Mouse (Mus musculus) erythroblast, embryonic 14.5 days (primary cell): ENCODE measurements around the gene Slc4a1. TPM values are rescaled to one million over a fixed set of nuclear protein-coding genes. Genes with fewer than 3 reads are reported as not detected.
A peak's percentile ranks its signal among the peaks of the same experiment; 100 is the strongest.

Source experiments
- H3K27me3 ChIP-seq: 2 replicates; pipeline ENCODE4 v1.6.1; 2012; ENCODE audit warnings: inconsistent platforms; ENCODE audit not compliant: control insufficient read depth
- H3K36me3 ChIP-seq: 2 replicates; pipeline ENCODE4 v1.6.1; 2012; ENCODE audit warnings: mild to moderate bottlenecking, inconsistent platforms; ENCODE audit not compliant: control insufficient read depth
- H3K4me1 ChIP-seq: 2 replicates; pipeline ENCODE4 v1.6.1; 2012; ENCODE audit warnings: inconsistent platforms; ENCODE audit not compliant: control insufficient read depth
- H3K4me3 ChIP-seq: replicated peaks from 2 replicates; pipeline ENCODE3; 2012; ENCODE audit warnings: moderate library complexity, mild to moderate bottlenecking, inconsistent platforms
- H3K9me3 ChIP-seq: 2 replicates; pipeline ENCODE4 v1.6.1; 2012; ENCODE audit warnings: low read length, inconsistent platforms, mixed read lengths; ENCODE audit not compliant: control insufficient read depth
- GATA1 ChIP-seq: IDR thresholded peaks from 2 replicates; pipeline ENCODE4 v1.6.1; 2012; ENCODE audit warnings: low read length, inconsistent platforms, mixed read lengths
- TAL1 ChIP-seq: IDR thresholded peaks from 3 replicates; pipeline ENCODE4 v1.6.1; 2012; ENCODE audit warnings: low read length, inconsistent platforms, mixed read lengths
- polyA plus RNA-seq: library from polyadenylated mRNA; stranded (reverse); fragments of >175 nt; gene quantifications from 2 replicates; pipeline ENCODE4 v1.2.3, GENCODE M21; 2012

Gene Slc4a1
- polyA plus RNA-seq, 1 experiment: 575 TPM

DNA sequence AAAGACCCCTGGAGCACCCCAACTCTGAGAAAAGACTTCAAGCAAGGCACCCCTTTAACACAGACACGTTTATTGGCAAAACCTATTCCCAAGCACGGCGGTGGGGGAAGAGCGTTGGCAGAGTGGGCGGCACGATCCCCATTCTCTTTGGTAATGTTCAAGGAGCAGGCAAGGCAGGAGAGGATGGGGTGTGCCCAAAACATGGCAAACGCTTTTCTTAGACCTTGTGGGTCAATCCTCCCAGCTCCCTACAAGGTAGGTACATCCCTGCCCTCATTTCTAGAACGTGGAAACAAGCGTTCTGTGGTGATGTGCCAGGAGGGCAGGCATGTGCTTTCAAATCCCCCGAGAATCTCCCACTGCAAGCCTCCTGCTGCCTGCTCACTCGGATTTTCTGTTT, 17.2 kb downstream of the Slc4a1 start:
- Histone ChIP-seq H3K4me1 (peaks cover 66% of the 10 kb centered on the region), H3K4me3 (peak overlapping the region; percentile 17), H3K36me3 (peaks cover 63% of the 10 kb centered on the region), H3K27me3 (peaks cover 16% of the 10 kb centered on the region), H3K9me3 (no peaks in the 10 kb centered on the region; the same call in 1 of the 2 replicates)
- TF ChIP-seq GATA1 (no peak), TAL1 (no peak)

DNA sequence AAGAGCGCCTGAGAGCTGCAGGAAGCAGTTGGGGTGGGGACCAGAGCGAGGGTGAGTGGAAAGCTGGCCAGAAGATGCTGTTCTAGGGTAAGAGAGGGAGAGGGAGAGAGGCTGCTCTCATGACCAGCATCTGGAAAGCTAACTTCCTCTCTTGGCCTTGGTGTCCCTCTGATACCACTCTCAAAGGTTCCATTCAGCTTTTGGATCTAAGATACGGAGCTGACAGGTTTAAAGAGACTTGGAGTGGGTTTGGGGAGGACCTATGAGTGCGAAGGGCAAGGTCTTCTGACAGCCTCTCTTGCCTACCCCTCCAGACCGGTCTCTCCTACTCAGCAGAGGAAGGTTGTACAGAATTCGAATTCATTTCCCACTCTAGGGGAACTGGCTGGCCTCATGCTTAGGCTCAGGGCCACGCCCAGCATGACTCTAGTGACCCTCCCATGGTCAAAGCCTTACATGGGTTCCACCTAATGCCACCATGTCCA, 17.9 kb downstream of the Slc4a1 start:
- peaks cover 57% of the 10 kb centered on the region for H3K36me3 ChIP-seq
- peaks cover 16% of the 10 kb centered on the region for H3K27me3 ChIP-seq
- TF ChIP-seq TAL1: no peak
- TF ChIP-seq GATA1: no peak

GRCm38 (mm10) chr11:102347683-102348082, 18.3 kb downstream of the Slc4a1 start:
- Histone ChIP-seq H3K4me1 (peaks cover 61% of the 10 kb centered on the region), H3K9me3 (no peaks in the 10 kb centered on the region; the same call in 1 of the 2 replicates), H3K36me3 (peaks cover 52% of the 10 kb centered on the region), H3K4me3 (peak overlapping the region; percentile 23), H3K27me3 (peaks cover 17% of the 10 kb centered on the region)
- TF ChIP-seq TAL1: no peak
- no peak for TF ChIP-seq GATA1

More for the DNA sequence above, 17.9 kb downstream of the Slc4a1 start:
- peak overlapping the region; percentile 32 for H3K4me3 ChIP-seq
- H3K4me1 ChIP-seq: peaks cover 63% of the 10 kb centered on the region
- no peaks in the 10 kb centered on the region; the same call in 1 of the 2 replicates for H3K9me3 ChIP-seq

- Histone ChIP-seq H3K9me3 (no peaks in the 10 kb centered on the region; the same call in 1 of the 2 replicates), H3K27me3 (peaks cover 14% of the 10 kb centered on the region)
These were observed 19.1 kb downstream of the Slc4a1 start for GRCm38 (mm10) chr11:102346926-102347325.

DNA sequence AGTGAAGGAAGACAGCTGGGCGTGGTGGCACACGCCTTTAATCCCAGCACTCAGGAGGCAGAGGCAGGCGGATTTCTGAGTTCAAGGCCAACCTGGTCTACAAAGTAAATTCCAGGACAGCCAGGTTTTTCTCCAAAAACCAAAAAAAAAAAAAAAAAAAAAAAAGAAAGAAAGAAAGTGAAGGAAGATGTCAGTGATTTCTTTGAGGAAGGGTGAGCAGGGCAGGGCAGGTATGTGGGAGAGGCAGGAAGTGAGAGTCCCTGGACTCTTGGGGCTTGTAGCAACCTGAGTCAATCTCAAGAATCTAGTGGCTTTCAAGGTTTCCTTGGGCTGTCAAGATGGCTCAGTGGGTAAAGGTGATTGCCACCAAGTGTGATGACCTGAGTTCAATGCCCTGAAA, 21.5 kb downstream of the Slc4a1 start:
- no peak for TF ChIP-seq GATA1
- TF ChIP-seq TAL1: no peak
- Histone ChIP-seq H3K4me3 (no peak overlapping the region), H3K36me3 (peaks cover 20% of the 10 kb centered on the region), H3K9me3 (peaks cover 4% of the 10 kb centered on the region), H3K4me1 (peaks cover 29% of the 10 kb centered on the region), H3K27me3 (peaks cover 18% of the 10 kb centered on the region)

More at GRCm38 (mm10) chr11:102346926-102347325, 19.1 kb downstream of the Slc4a1 start:
- peaks cover 45% of the 10 kb centered on the region for H3K36me3 ChIP-seq
- TF ChIP-seq GATA1: no peak
- TF ChIP-seq TAL1: no peak
- H3K4me1 ChIP-seq: peaks cover 53% of the 10 kb centered on the region
- no peak overlapping the region for H3K4me3 ChIP-seq

DNA sequence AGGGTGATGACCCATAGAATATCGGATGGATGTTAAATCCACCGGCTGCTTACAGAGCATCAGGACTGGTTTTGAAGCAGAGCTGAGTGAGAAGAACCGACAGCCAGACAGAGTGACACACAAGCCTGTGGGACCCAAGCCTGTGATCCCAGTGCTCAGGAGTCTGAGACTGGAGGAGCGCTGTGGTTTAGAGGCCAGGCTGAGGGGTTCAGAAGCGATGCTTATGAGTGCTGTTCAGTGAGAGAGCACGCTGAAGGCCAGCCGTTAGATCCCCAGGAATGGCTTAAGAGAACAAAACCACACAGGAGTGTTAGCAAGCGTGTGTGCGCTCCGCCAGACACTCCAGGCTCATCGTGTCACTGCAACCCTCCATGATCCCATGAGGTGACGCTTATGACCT, 23.3 kb downstream of the Slc4a1 start:
- H3K36me3 ChIP-seq: peaks cover 3% of the 10 kb centered on the region
- peaks cover 16% of the 10 kb centered on the region for H3K4me1 ChIP-seq
- TF ChIP-seq GATA1 (no peak), TAL1 (no peak)
- H3K9me3 ChIP-seq: peaks cover 5% of the 10 kb centered on the region
- H3K27me3 ChIP-seq: peaks cover 33% of the 10 kb centered on the region
- no peak overlapping the region for H3K4me3 ChIP-seq

DNA sequence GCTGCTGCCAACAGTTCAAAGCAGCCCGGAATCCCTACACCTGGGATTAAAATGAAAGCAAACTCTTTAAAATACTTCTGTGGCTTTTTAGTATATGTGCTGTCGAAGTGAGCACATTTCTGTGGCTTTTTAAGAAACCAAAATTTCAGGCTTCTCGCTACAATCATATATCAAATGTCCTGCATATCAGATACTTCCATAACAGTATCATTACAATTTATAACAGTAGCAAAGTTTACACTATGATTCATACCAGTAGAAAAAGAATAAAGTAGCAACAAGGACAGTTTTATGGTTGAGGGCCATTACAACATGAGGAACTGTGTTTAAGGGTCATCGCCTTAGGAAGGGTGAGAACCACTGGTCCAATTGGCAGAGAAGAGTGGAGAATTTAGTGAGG, 24.9 kb downstream of the Slc4a1 start:
- Histone ChIP-seq H3K36me3 (no peaks in the 10 kb centered on the region), H3K9me3 (peaks cover 5% of the 10 kb centered on the region), H3K4me3 (no peak overlapping the region), H3K4me1 (peaks cover 12% of the 10 kb centered on the region), H3K27me3 (peaks cover 49% of the 10 kb centered on the region)
- TF ChIP-seq GATA1 (no peak), TAL1 (no peak)

GRCm38 (mm10) chr11:102339624-102340023, 26.4 kb downstream of the Slc4a1 start:
- TF ChIP-seq TAL1 (no peak), GATA1 (no peak)
- H3K4me3 ChIP-seq: no peak overlapping the region
- H3K27me3 ChIP-seq: peaks cover 62% of the 10 kb centered on the region
- H3K36me3 ChIP-seq: no peaks in the 10 kb centered on the region
- H3K9me3 ChIP-seq: peaks cover 5% of the 10 kb centered on the region
- peaks cover 13% of the 10 kb centered on the region for H3K4me1 ChIP-seq

- Histone ChIP-seq H3K36me3 (no peaks in the 10 kb centered on the region), H3K27me3 (peaks cover 64% of the 10 kb centered on the region), H3K4me3 (no peak overlapping the region), H3K4me1 (peaks cover 12% of the 10 kb centered on the region), H3K9me3 (peaks cover 5% of the 10 kb centered on the region)
- TF ChIP-seq GATA1 (no peak), TAL1 (no peak)
These were observed 26.8 kb downstream of the Slc4a1 start for GRCm38 (mm10) chr11:102339195-102339594.

- no peak for TF ChIP-seq GATA1
- no peak for TF ChIP-seq TAL1
- H3K4me3 ChIP-seq: no peak overlapping the region
These were observed 27.4 kb downstream of the Slc4a1 start for GRCm38 (mm10) chr11:102338561-102338960.

More at GRCm38 (mm10) chr11:102338561-102338960, 27.4 kb downstream of the Slc4a1 start:
- Histone ChIP-seq H3K4me1 (peaks cover 7% of the 10 kb centered on the region), H3K27me3 (peaks cover 64% of the 10 kb centered on the region), H3K36me3 (no peaks in the 10 kb centered on the region), H3K9me3 (peaks cover 5% of the 10 kb centered on the region)
